Mouse (Mus musculus): ENCODE results near the gene Eif4a1. TPM values are rescaled to one million over a fixed set of nuclear protein-coding genes. Genes with fewer than 3 reads are reported as not detected.
A peak's percentile ranks its signal among the peaks of the same experiment; 100 is the strongest.

The Eif4a1 gene
- total RNA-seq (2012; rRNA removed): 1,512 and 1,948 TPM in 2 replicates

DNA sequence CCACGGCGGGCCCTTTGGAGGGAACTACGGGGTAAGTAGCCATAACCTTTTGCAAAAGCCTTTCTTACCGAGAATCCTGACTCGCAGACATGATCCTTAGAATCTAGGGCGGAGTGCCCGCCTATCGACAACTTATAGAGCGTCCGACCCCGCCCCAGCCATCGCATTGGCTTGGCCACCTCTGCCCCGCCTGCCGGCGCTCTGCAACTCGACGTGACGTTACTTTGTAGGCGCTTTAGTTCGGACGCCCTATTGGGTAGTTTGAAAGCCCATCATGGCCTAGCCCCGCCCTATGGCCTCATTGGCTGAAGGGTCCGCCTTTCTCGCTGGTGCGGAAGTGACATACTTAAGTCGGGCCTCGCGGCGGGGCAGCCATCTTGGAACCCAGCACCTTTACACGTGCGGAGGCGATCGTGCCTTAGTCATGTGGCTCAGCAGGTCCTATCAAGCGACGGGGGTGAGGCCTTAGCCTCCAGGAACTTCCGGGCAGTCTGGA is at the start of gene Eif4a1:
Gene Eif4a1, minus strand, starts transcription at position 213 of the 496 bp plus-strand sequence.
- Histone ChIP-seq H3K36me3 (ENCODE audit: control insufficient read depth, insufficient read depth, low read length, poor library complexity, severe bottlenecking) (peaks cover 66% of the 10 kb centered on the region), H3K4me1 (ENCODE audit: control insufficient read depth in 2 of 2, insufficient read depth in 2 of 2, low read length in 2 of 2, poor library complexity in 1 of 2) (peaks cover 2% of the 10 kb centered on the region in 2 experiments; a peak in 2 of 4 replicates), H3K4me3 (ENCODE audit: insufficient read depth in 1 of 2, low read depth in 1 of 2, low read length in 2 of 2, poor library complexity in 1 of 2, severe bottlenecking in 1 of 2) (peak within 1 kb of the TSS; percentile 80 to 96), H3K9ac (ENCODE audit: insufficient read depth, low read depth, low read length, poor library complexity, severe bottlenecking) (peak within 1 kb of the TSS; percentile 99), H3K9me3 (ENCODE audit: control insufficient read depth, insufficient read depth, low read depth, low read length) (no peaks in the 10 kb centered on the region), H3K27ac (ENCODE audit: insufficient read depth, low read depth, low read length, poor library complexity, severe bottlenecking) (peak within 1 kb of the TSS; percentile 97)
- no peak for TF ChIP-seq ZNF384 (IDR thresholded peaks at IDR 0.05; ENCODE audit: low read depth, low read length)
- TF ChIP-seq ZC3H11A (IDR thresholded peaks at IDR 0.05; ENCODE audit: borderline replicate concordance, low read depth, low read length): no peak
- TF ChIP-seq HCFC1 (IDR thresholded peaks at IDR 0.05; ENCODE audit: borderline replicate concordance, insufficient read depth, low read length): peak; percentile 65
- TF ChIP-seq CHD2 (IDR thresholded peaks at IDR 0.05; ENCODE audit: low read depth, low read length): peak; percentile 93
- peak; percentile 100 for DNase-seq (ENCODE audit: low read depth, low spot score)
- in situ Hi-C loops (cut with MboI; ENCODE audit: low sequenced_read_pairs in 2 of 2, unreplicated experiment in 2 of 2): no loop called here

DNA sequence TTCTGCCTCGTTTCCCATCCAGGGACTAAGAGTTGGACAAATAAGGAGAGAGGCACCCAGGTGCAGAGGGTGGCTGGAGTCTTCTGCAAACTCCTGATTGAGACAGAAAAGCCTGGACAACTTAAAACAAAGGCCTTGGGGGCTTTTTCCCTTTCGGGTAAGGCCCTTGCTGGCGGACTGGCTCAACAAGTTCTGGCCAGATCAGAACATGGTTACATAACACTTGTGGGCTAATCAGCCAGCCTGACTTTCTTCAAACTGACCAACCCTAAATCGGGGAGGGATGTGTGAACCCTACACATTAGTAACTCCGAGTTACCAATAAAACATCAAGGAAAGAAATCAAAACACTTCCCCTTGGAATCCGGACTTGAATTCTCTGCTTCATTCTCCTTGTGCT is 48.6 kb upstream of the Eif4a1 start:
- no peak overlapping the region for H3K4me3 ChIP-seq (ENCODE audit: insufficient read depth in 1 of 2, low read depth in 1 of 2, low read length in 2 of 2, poor library complexity in 1 of 2, severe bottlenecking in 1 of 2)
- in situ Hi-C loops (cut with MboI; ENCODE audit: low sequenced_read_pairs in 2 of 2, unreplicated experiment in 2 of 2): no loop called here
- DNase-seq (ENCODE audit: low read depth, low spot score): no peak
- TF ChIP-seq ZC3H11A (IDR thresholded peaks at IDR 0.05; ENCODE audit: borderline replicate concordance, low read depth, low read length) (no peak), CHD2 (IDR thresholded peaks at IDR 0.05; ENCODE audit: low read depth, low read length) (no peak), ZNF384 (IDR thresholded peaks at IDR 0.05; ENCODE audit: low read depth, low read length) (no peak), MAFK (IDR thresholded peaks at IDR 0.05; ENCODE audit: insufficient read depth, low read depth, low read length) (no peak), HCFC1 (IDR thresholded peaks at IDR 0.05; ENCODE audit: borderline replicate concordance, insufficient read depth, low read length) (no peak)
- H3K36me3 ChIP-seq (ENCODE audit: control insufficient read depth, insufficient read depth, low read length, poor library complexity, severe bottlenecking): no peaks in the 10 kb centered on the region
- no peaks in the 10 kb centered on the region for H3K9me3 ChIP-seq (ENCODE audit: control insufficient read depth, insufficient read depth, low read depth, low read length)
- no peak overlapping the region for H3K9ac ChIP-seq (ENCODE audit: insufficient read depth, low read depth, low read length, poor library complexity, severe bottlenecking)
- no peak overlapping the region for H3K27ac ChIP-seq (ENCODE audit: insufficient read depth, low read depth, low read length, poor library complexity, severe bottlenecking)
- H3K4me1 ChIP-seq (ENCODE audit: control insufficient read depth in 2 of 2, insufficient read depth in 2 of 2, low read length in 2 of 2, poor library complexity in 1 of 2): peaks cover 0 to 10% of the 10 kb centered on the region in 2 experiments; a peak in 2 of 4 replicates

DNA sequence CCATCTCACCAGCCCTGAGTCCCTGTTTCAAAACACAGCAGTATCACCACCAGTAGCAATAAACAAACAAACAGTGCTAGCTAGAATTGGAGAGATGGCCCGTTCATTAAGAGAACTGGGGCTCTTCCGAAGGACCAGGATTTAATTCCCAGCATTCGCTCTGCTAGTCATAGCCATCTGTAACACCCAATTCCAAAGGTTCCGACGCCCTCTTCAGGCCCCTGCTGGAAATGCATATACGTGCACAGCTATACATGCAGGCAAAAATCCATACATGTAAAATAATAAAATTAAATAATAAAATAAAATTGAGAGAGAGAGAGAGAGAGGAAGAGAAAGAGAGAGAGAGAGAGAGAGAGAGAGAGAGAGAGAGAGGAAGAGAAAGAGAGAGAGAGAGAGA is 47.2 kb upstream of the Eif4a1 start:
- in situ Hi-C loops (cut with MboI; ENCODE audit: low sequenced_read_pairs in 2 of 2, unreplicated experiment in 2 of 2): loop anchor here in 1 of 2 experiments (10.0 kb wide), 1 partner anchor 65 kb away; the partner anchor contains the start of gene Sox15

DNA sequence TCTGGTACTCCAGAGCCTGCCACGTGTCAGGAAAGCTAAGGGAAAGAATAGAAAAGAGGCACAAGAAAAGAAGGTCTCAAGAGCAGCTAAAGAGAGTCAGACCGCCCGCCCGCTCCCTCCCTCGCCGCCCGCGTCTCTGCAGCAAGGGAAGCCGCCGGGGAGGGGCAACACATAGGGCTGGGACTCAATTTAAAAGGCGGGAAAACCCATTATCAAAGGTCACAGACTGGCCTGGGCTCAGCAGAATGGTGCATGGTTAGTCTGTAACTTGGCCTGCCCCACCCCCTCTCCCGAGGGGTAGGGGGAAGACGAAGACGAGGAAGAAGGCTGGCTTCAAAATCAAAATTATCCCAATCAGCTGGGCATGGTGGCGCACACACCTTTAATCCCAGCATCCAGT is 46.4 kb upstream of the Eif4a1 start:
- no peaks in the 10 kb centered on the region for H3K9me3 ChIP-seq (ENCODE audit: control insufficient read depth, insufficient read depth, low read depth, low read length)
- H3K4me3 ChIP-seq (ENCODE audit: insufficient read depth in 1 of 2, low read depth in 1 of 2, low read length in 2 of 2, poor library complexity in 1 of 2, severe bottlenecking in 1 of 2): peak overlapping the region; percentile 13 to 20; a peak in 3 of 4 replicates
- DNase-seq (ENCODE audit: low read depth, low spot score): no peak
- peaks cover 0 to 10% of the 10 kb centered on the region in 2 experiments; a peak in 2 of 4 replicates for H3K4me1 ChIP-seq (ENCODE audit: control insufficient read depth in 2 of 2, insufficient read depth in 2 of 2, low read length in 2 of 2, poor library complexity in 1 of 2)
- peak overlapping the region; percentile 72; the same call in 1 of the 2 replicates for H3K27ac ChIP-seq (ENCODE audit: insufficient read depth, low read depth, low read length, poor library complexity, severe bottlenecking)
- H3K9ac ChIP-seq (ENCODE audit: insufficient read depth, low read depth, low read length, poor library complexity, severe bottlenecking): peak overlapping the region; percentile 83; the same call in 1 of the 2 replicates
- no peak for TF ChIP-seq ZNF384 (IDR thresholded peaks at IDR 0.05; ENCODE audit: low read depth, low read length)
- no peak for TF ChIP-seq MAFK (IDR thresholded peaks at IDR 0.05; ENCODE audit: insufficient read depth, low read depth, low read length)
- no peak for TF ChIP-seq HCFC1 (IDR thresholded peaks at IDR 0.05; ENCODE audit: borderline replicate concordance, insufficient read depth, low read length)
- no peak for TF ChIP-seq CHD2 (IDR thresholded peaks at IDR 0.05; ENCODE audit: low read depth, low read length)
- TF ChIP-seq ZC3H11A (IDR thresholded peaks at IDR 0.05; ENCODE audit: borderline replicate concordance, low read depth, low read length): no peak
- in situ Hi-C loops (cut with MboI; ENCODE audit: low sequenced_read_pairs in 2 of 2, unreplicated experiment in 2 of 2): loop anchor here in 1 of 2 experiments (10.0 kb wide), 1 partner anchor 64 kb away; the partner anchor contains the start of gene Sox15
- no peaks in the 10 kb centered on the region for H3K36me3 ChIP-seq (ENCODE audit: control insufficient read depth, insufficient read depth, low read length, poor library complexity, severe bottlenecking)

More for the DNA sequence above, 47.2 kb upstream of the Eif4a1 start:
- Histone ChIP-seq H3K27ac (ENCODE audit: insufficient read depth, low read depth, low read length, poor library complexity, severe bottlenecking) (peak overlapping the region; percentile 23; the same call in 1 of the 2 replicates), H3K9me3 (ENCODE audit: control insufficient read depth, insufficient read depth, low read depth, low read length) (no peaks in the 10 kb centered on the region), H3K4me1 (ENCODE audit: control insufficient read depth in 2 of 2, insufficient read depth in 2 of 2, low read length in 2 of 2, poor library complexity in 1 of 2) (peaks cover 0 to 10% of the 10 kb centered on the region in 2 experiments; a peak in 2 of 4 replicates), H3K4me3 (ENCODE audit: insufficient read depth in 1 of 2, low read depth in 1 of 2, low read length in 2 of 2, poor library complexity in 1 of 2, severe bottlenecking in 1 of 2) (0 out of 4 replicates have a peak overlapping the region, but pooled peaks of 1 of the 2 experiments have one; percentile 4), H3K36me3 (ENCODE audit: control insufficient read depth, insufficient read depth, low read length, poor library complexity, severe bottlenecking) (no peaks in the 10 kb centered on the region), H3K9ac (ENCODE audit: insufficient read depth, low read depth, low read length, poor library complexity, severe bottlenecking) (peak overlapping the region; percentile 56; the same call in 1 of the 2 replicates)
- TF ChIP-seq MAFK (IDR thresholded peaks at IDR 0.05; ENCODE audit: insufficient read depth, low read depth, low read length) (no peak), CHD2 (IDR thresholded peaks at IDR 0.05; ENCODE audit: low read depth, low read length) (no peak), ZNF384 (IDR thresholded peaks at IDR 0.05; ENCODE audit: low read depth, low read length) (no peak), ZC3H11A (IDR thresholded peaks at IDR 0.05; ENCODE audit: borderline replicate concordance, low read depth, low read length) (peak; percentile 27; the same call in 1 of the 2 replicates), HCFC1 (IDR thresholded peaks at IDR 0.05; ENCODE audit: borderline replicate concordance, insufficient read depth, low read length) (no peak)
- DNase-seq (ENCODE audit: low read depth, low spot score): no peak

Data from ES-E14 (cell line).